Mouse (Mus musculus): ENCODE measurements at regions not wholly inside any gene's neighbourhood (a gene's known extent, or its start where the extent isn't known, plus 50 kb on each side); places are given as distances from the start of the nearest gene placed in this dataset.

DNA sequence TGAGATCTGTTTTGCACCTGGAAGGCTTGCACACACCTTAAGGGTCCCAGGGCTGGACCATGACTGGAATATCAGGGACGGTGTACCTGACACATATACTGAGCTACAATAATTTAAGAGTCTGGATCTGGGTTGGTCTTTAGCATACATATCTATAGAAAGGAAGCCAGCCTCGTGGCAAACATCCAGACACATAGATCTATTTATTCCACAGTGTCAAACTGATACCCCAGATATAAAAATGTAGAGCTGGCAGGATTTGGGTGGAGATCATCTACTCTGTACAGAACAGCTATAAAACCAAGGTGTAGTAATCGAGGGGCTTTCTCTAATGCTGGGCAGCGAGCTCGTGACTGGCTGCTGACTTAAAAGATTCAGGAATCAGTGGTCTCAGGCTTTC is 81.1 kb upstream of the Slc38a2 start:
- H3K9ac ChIP-seq, result no peak overlapping the region
- no peaks in the 10 kb centered on the region for H3K4me1 ChIP-seq
- H3K27ac ChIP-seq, result no peak overlapping the region
- H3K36me3 ChIP-seq, result no peaks in the 10 kb centered on the region
- 84% methylated on average over 5 of the region's 5 CpGs for WGBS
- H3K4me2 ChIP-seq, result no peak overlapping the region
- no peak for ATAC-seq (replicated peaks; ENCODE audit: low FRiP score)
- H3K27me3 ChIP-seq, result no peaks in the 10 kb centered on the region
- H3K4me3 ChIP-seq (replicated peaks), result no peak overlapping the region
- no peaks in the 10 kb centered on the region for H3K9me3 ChIP-seq (replicated peaks)

DNA sequence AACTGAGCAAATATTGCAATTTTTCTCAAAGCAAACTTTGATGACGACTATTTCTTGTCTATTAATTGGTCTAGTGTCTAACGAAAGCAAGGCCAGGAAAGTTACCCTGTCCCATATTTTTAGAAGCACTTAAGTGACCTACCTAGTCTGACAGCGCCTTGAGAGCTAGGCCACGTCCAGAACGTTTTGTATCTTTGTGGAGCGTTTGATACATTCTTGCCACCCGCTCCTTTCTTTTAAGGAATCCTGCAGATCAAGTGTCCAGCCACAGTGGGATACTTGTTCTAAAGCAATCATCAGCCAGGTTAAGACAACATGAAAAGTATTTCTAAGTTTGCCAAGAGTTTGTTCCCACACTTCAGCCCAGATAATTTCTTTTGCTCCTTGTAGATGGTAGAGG is 79.8 kb upstream of the Slc38a2 start:
- Histone ChIP-seq H3K4me1 (peaks cover 4% of the 10 kb centered on the region; the same call in 1 of the 2 replicates), H3K36me3 (no peaks in the 10 kb centered on the region), H3K9ac (no peak overlapping the region), H3K27me3 (no peaks in the 10 kb centered on the region), H3K9me3 (replicated peaks) (no peaks in the 10 kb centered on the region), H3K4me2 (no peak overlapping the region), H3K27ac (no peak overlapping the region), H3K4me3 (replicated peaks) (no peak overlapping the region)
- ATAC-seq (replicated peaks; ENCODE audit: low FRiP score), result no peak
- WGBS, result 77% methylated on average over 7 of the region's 7 CpGs

DNA sequence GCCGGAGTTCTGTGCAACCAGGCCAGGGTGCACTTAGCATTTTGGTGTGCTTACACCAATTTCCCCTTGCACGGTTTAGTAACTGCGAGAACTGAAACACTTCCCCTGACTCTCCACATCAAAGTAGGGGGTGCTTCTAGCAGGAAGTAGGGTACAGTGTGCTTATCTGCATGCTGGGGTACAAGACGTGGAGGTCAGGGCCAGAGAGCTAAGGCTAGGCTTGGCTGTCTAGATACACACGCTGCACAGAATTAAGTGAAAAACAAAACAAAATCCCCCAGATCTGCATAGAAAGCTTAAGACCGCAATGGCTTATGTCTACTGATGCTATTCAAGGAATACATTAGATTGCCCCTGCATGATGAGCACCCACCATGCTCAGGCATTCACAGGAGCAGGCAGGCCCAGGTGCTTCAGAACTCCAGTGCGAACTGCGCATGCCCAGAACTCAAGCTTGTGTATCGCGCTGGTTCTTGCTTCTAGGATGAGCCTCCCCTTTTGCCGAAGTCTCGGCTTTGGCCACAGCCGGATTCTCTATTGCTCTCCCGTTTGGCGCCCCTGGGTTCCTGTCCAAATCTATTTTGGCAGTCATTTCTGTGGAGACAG is 78.9 kb upstream of the Slc38a2 start:
- no peaks in the 10 kb centered on the region for H3K9me3 ChIP-seq (replicated peaks)
- H3K27ac ChIP-seq, result no peak overlapping the region
- H3K9ac ChIP-seq, result no peak overlapping the region
- H3K4me1 ChIP-seq, result peaks cover 6% of the 10 kb centered on the region; the same call in 1 of the 2 replicates
- no peak overlapping the region for H3K4me2 ChIP-seq
- no peaks in the 10 kb centered on the region for H3K27me3 ChIP-seq
- no peak for ATAC-seq (replicated peaks; ENCODE audit: low FRiP score)
- H3K36me3 ChIP-seq, result no peaks in the 10 kb centered on the region
- no peak overlapping the region for H3K4me3 ChIP-seq (replicated peaks)
- 90% methylated on average over 15 of the region's 15 CpGs for WGBS

DNA sequence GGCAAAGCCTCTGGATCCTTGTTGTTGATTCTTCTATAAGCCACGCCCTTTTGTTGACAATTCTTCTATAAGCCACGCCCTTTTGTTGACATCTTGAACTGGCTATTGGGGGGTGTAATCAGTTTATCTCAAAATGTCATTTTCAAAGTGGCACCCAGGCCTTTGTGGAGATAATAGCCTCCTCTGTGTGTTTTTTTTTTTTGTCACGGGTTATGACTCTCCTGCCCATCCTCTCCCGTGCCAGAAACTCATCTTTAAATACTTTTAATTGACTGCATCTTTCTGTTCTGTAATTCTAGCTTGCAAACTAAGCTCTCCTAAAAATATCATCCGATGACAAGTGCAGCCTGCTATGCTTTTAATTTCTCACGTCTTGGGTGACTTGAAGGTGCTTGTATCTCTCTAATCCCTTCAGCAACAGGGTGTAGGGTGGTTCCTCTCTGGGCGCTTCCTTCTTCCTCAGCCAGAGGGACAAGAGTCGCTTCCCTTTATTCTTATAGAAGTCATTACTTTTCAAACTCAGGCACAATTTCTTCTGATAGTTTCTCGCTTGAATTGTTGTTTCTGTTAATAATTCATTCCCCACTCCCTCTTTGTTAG is 77.0 kb upstream of the Slc38a2 start:
- Histone ChIP-seq H3K9ac (no peak overlapping the region), H3K36me3 (no peaks in the 10 kb centered on the region), H3K4me3 (replicated peaks) (no peak overlapping the region), H3K4me2 (no peak overlapping the region), H3K27ac (0 out of 2 replicates have a peak overlapping the region, but pooled peaks have one; percentile 15), H3K4me1 (peaks cover 8% of the 10 kb centered on the region; the same call in 1 of the 2 replicates), H3K27me3 (no peaks in the 10 kb centered on the region), H3K9me3 (replicated peaks) (no peaks in the 10 kb centered on the region)
- no peak for ATAC-seq (replicated peaks; ENCODE audit: low FRiP score)
- 69% methylated on average over 9 of the region's 9 CpGs for WGBS

DNA sequence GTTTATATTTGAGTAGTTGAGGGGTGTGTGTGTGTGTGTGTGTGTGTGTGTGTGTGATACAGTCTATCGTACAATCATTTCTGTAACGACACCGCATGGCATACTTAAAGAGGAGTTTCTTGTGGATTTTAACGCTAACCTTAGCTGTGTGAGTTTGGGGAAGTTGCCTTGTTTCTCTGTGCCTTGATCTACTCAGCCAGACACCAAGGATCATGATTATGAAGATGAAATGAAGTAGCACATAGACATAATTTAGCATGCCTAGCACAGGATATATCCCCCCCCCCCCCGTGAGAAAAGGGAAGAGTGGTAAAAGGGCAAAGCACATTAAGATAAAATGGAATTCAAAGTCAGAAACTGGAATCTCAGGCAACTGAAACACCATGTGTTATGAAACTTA is 75.6 kb upstream of the Slc38a2 start:
- 89% methylated on average over 5 of the region's 5 CpGs for WGBS

DNA sequence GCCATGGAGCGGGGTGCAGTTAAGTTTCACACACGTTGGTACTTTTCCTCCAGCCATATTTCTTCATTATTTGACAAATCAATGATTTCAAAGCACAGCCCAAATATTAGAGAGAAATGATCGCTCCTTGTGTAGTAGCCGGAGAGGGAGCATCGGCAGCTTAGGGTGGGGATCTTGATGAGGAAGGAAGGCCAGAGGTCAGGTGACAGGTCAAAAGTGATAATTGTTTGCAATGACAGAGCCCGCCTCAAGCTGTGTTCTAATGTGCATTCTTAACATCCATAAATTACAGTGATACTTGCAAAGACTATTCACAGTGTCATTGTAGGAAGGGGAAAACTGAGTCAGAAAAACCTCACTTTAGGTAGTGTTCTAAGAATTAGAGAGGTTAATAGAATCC is 75.1 kb upstream of the Slc38a2 start:
- H3K4me2 ChIP-seq, result no peak overlapping the region
- 58% methylated on average over 6 of the region's 6 CpGs for WGBS
- no peak for ATAC-seq (replicated peaks; ENCODE audit: low FRiP score)
- no peaks in the 10 kb centered on the region for H3K9me3 ChIP-seq (replicated peaks)
- no peak overlapping the region for H3K9ac ChIP-seq
- peak overlapping the region; percentile 16; the same call in 1 of the 2 replicates for H3K27ac ChIP-seq
- no peak overlapping the region for H3K4me3 ChIP-seq (replicated peaks)
- H3K27me3 ChIP-seq, result no peaks in the 10 kb centered on the region
- H3K36me3 ChIP-seq, result no peaks in the 10 kb centered on the region
- peaks cover 24% of the 10 kb centered on the region for H3K4me1 ChIP-seq

More for the DNA sequence above, 75.6 kb upstream of the Slc38a2 start:
- H3K9ac ChIP-seq, result no peak overlapping the region
- no peak for ATAC-seq (replicated peaks; ENCODE audit: low FRiP score)
- no peaks in the 10 kb centered on the region for H3K27me3 ChIP-seq
- no peaks in the 10 kb centered on the region for H3K36me3 ChIP-seq
- H3K27ac ChIP-seq, result no peak overlapping the region
- H3K4me1 ChIP-seq, result peaks cover 19% of the 10 kb centered on the region
- H3K4me2 ChIP-seq, result no peak overlapping the region
- H3K9me3 ChIP-seq (replicated peaks), result no peaks in the 10 kb centered on the region
- no peak overlapping the region for H3K4me3 ChIP-seq (replicated peaks)

DNA sequence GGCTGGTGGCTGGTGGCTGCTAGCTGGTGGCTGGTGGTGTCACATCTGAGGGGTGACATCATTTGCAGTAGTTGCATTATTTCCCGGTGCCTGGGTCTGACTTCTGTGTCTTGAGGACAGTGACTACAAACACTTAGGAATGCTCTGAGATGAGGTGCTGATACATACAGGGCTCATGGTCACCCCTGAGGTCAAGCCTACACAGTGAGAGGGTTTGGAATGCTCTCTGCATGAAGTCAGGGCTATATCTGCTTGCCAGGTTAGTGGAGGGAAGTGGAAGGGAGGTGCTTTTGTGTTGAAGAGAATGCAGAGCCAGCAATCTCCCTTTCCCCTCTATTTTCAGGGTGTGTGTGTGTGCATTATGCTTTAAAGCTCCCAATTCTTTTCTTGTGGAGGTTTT is 74.1 kb upstream of the Slc38a2 start:
- H3K9me3 ChIP-seq (replicated peaks), result no peaks in the 10 kb centered on the region
- WGBS, result 62% methylated on average over 1 of the region's 1 CpGs
- H3K4me2 ChIP-seq, result no peak overlapping the region
- no peak overlapping the region for H3K27ac ChIP-seq
- no peak overlapping the region for H3K9ac ChIP-seq
- no peaks in the 10 kb centered on the region for H3K27me3 ChIP-seq
- H3K36me3 ChIP-seq, result no peaks in the 10 kb centered on the region
- peaks cover 31% of the 10 kb centered on the region for H3K4me1 ChIP-seq
- no peak for ATAC-seq (replicated peaks; ENCODE audit: low FRiP score)
- H3K4me3 ChIP-seq (replicated peaks), result no peak overlapping the region

DNA sequence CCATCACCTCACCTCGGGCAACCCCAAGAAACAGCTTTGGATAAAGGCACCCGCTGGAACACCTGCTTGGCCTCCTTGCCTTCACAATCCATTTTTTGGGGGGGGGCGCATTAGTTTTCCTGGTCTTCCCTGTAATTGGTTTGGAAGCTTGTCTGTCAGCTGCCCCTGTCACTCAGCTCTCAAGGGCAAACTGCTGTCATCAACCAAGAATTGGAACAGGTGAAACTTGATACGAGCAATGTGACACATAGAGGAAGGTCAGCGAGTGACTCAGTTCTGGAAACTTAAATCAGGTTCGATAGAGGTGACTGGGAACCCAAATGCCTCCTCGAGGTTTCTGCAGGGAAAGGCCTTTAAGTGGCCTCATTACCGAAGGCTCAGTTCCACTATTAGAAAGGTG is 73.2 kb upstream of the Slc38a2 start:
- Histone ChIP-seq H3K36me3 (no peaks in the 10 kb centered on the region), H3K27ac (no peak overlapping the region), H3K4me2 (no peak overlapping the region), H3K9me3 (replicated peaks) (no peaks in the 10 kb centered on the region), H3K4me1 (peaks cover 36% of the 10 kb centered on the region), H3K27me3 (no peaks in the 10 kb centered on the region), H3K9ac (no peak overlapping the region), H3K4me3 (replicated peaks) (no peak overlapping the region)
- no peak for ATAC-seq (replicated peaks; ENCODE audit: low FRiP score)
- WGBS, result 78% methylated on average over 8 of the region's 8 CpGs

DNA sequence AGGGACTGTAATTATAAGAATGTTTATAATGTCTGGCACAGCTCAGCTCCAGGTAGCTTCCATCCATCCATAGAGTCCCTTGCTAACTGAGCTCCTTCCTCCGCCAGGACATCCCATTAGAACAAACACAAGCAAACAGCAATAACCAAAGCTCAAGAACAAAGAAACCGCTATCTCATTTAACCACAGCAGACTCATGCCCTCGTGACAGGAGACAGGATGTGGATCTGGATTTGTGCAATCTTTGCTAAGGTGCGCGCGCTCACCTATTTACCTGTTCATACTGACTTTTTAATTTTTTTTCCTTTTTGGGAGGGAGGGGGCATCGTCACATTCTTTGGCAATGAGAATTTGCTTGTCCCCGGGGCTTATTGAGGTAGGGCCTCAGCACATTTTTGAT is 71.3 kb upstream of the Slc38a2 start:
- no peaks in the 10 kb centered on the region for H3K36me3 ChIP-seq
- no peak overlapping the region for H3K4me2 ChIP-seq
- H3K27me3 ChIP-seq, result no peaks in the 10 kb centered on the region
- H3K4me3 ChIP-seq (replicated peaks), result no peak overlapping the region
- no peak for ATAC-seq (replicated peaks; ENCODE audit: low FRiP score)
- peaks cover 36% of the 10 kb centered on the region for H3K4me1 ChIP-seq
- 83% methylated on average over 8 of the region's 8 CpGs for WGBS
- no peak overlapping the region for H3K9ac ChIP-seq
- peak overlapping the region; percentile 57 for H3K27ac ChIP-seq
- H3K9me3 ChIP-seq (replicated peaks), result no peaks in the 10 kb centered on the region

DNA sequence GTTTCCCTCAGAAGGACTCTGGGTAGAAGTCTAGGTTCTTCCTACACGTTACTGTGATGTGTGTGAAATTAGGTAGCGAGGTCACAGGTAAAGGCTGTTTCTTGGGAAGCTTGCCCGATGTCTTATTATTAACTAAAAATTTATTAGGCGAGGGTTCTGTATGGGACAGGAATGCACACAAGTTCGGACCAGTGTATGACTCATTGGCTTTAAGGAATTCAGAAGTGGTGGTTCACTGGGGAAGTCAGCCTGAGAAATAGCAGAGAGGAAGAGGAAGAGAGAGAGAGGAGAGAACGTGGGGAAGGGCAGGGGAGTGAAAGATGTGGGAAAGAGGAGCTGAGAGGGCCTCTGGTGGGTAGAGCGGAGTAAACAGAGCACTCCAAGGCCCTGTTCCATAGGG is 70.8 kb upstream of the Slc38a2 start:
- H3K9ac ChIP-seq, result no peak overlapping the region
- H3K4me1 ChIP-seq, result peaks cover 36% of the 10 kb centered on the region
- ATAC-seq (replicated peaks; ENCODE audit: low FRiP score), result peak; percentile 27; the same call in 1 of the 2 replicates
- H3K36me3 ChIP-seq, result no peaks in the 10 kb centered on the region
- no peaks in the 10 kb centered on the region for H3K9me3 ChIP-seq (replicated peaks)
- peak overlapping the region; percentile 57 for H3K27ac ChIP-seq
- WGBS, result 54% methylated on average over 7 of the region's 7 CpGs
- no peak overlapping the region for H3K4me3 ChIP-seq (replicated peaks)
- no peak overlapping the region for H3K4me2 ChIP-seq
- H3K27me3 ChIP-seq, result no peaks in the 10 kb centered on the region

DNA sequence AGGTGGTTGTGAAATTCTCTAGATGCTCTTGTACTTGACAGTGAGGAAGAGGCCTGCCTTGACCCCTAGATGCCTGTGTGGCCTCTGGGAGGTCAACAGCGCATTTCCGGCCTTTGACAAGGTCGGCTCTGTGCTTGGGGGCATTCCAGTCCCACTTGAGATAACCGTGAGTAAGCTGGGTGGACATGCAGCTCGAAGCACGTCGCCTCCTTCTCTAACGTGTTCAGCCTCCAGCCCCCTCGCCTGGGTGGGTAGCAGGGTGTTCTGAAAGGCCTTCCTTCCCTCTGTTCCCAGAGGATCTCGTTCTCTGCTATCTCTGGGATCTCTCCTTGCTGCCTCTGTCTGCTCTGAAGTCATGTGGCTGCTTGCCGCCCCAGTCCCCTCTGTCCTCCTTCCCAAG is 70.2 kb upstream of the Slc38a2 start:
- no peak for ATAC-seq (replicated peaks; ENCODE audit: low FRiP score)
- WGBS, result 69% methylated on average over 11 of the region's 11 CpGs
- Histone ChIP-seq H3K27me3 (no peaks in the 10 kb centered on the region), H3K27ac (peak overlapping the region; percentile 57), H3K4me2 (no peak overlapping the region), H3K36me3 (no peaks in the 10 kb centered on the region), H3K4me1 (peaks cover 36% of the 10 kb centered on the region), H3K4me3 (replicated peaks) (no peak overlapping the region), H3K9me3 (replicated peaks) (no peaks in the 10 kb centered on the region), H3K9ac (no peak overlapping the region)

DNA sequence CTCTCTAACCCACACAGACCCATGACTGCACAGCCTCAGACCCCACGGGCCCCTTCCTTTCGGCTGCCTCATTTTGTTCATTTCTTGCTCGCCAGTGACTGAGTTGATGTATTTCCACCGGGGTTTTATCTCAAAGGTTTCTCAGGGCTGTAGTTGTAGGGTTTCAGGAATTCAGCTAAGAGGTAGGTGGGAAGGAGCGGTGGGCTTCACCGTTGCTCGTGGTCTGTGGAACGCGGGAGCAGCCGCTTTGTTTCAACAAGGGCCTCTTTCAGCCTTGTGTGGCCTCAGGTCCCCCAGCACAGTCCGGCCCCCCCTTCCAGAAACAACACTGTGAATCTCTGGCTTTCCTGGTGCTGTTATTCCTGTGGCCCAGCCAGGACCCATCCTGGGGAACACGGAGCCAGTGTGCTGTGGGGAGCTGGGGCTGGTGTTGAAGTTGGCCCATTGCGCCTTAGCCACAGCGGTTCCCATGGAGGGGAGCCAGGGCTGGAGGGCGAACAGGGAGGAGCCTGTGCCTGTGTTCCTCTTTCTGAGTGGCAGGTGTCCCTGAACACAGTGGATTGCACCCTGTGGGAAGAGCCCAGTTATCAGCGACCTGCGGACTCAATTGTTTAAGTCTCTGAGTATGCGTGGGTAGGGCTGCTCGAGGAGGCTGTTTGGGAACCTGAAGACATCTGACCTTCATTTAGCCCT is 68.9 kb upstream of the Slc38a2 start:
- Histone ChIP-seq H3K27ac (0 out of 2 replicates have a peak overlapping the region, but pooled peaks have one; percentile 0), H3K9me3 (replicated peaks) (no peaks in the 10 kb centered on the region), H3K36me3 (no peaks in the 10 kb centered on the region), H3K9ac (no peak overlapping the region), H3K27me3 (no peaks in the 10 kb centered on the region), H3K4me1 (peaks cover 30% of the 10 kb centered on the region), H3K4me3 (replicated peaks) (no peak overlapping the region), H3K4me2 (no peak overlapping the region)
- 80% methylated on average over 19 of the region's 19 CpGs for WGBS
- no peak for ATAC-seq (replicated peaks; ENCODE audit: low FRiP score)
